ENCODE assay signal across 8 mouse cellular contexts in the genomic region with DNA sequence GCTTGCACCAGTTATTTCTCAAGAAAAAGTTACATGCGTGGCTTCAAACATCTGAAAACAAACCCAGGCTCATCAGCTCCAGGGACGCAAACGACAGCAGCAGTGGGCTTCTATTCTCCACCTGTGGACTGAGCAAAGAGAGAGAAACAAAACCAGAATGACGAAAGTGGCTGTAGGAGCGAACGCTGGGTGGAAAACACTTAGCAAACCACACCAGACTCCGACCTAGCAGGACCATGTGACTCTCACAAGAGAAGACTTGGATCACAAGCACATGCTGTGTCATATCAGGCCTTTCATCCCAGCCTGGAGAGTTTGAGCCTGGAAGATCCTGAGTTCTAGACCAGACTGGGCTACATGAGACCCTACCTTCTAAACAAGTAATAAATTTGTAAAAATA. TPM values are rescaled to one million over a fixed set of nuclear protein-coding genes. Genes with fewer than 3 reads are reported as not detected.
A peak's percentile ranks its signal among the peaks of the same experiment; 100 is the strongest.
DNase-seq lines count a peak whose midpoint lies in the region; ATAC-seq and TF ChIP-seq lines count a peak whose summit lies in the region.

No protein-coding gene starts in this region.

- no peaks in the 10 kb centered on the region for H3K27me3 ChIP-seq in heart, embryonic 10.5 days (ENCODE audit: insufficient read depth, poor library complexity, severe bottlenecking)
- no peaks in the 10 kb centered on the region for H3K27me3 ChIP-seq in lung, embryonic 14.5 days (ENCODE audit: insufficient read depth, low read length)
- H3K27me3 ChIP-seq in embryonic facial prominence, embryonic 13.5 days, result peaks cover 20% of the 10 kb centered on the region; the same call in 1 of the 2 replicates

- H3K4me2 ChIP-seq in lung, embryonic 14.5 days, result peak overlapping the region; percentile 55; the same call in 1 of the 2 replicates
- no peak overlapping the region for H3K4me2 ChIP-seq in embryonic facial prominence, embryonic 13.5 days

- no peak for ATAC-seq in lung, embryonic 14.5 days (ENCODE audit: insufficient read depth)
- no peak for ATAC-seq in embryonic facial prominence, embryonic 13.5 days (ENCODE audit: insufficient number of reproducible peaks, insufficient read depth, low FRiP score, low TSS enrichment, low read depth)

- no peaks in the 10 kb centered on the region for H3K9me3 ChIP-seq in heart, embryonic 10.5 days
- no peaks in the 10 kb centered on the region for H3K9me3 ChIP-seq in lung, embryonic 14.5 days (ENCODE audit: low read depth, low read length)
- no peaks in the 10 kb centered on the region for H3K9me3 ChIP-seq in embryonic facial prominence, embryonic 13.5 days

- no peaks in the 10 kb centered on the region for H3K36me3 ChIP-seq in heart, embryonic 10.5 days
- no peaks in the 10 kb centered on the region for H3K36me3 ChIP-seq in lung, embryonic 14.5 days (ENCODE audit: insufficient read depth)
- no peaks in the 10 kb centered on the region for H3K36me3 ChIP-seq in embryonic facial prominence, embryonic 13.5 days

- H3K27ac ChIP-seq in heart, embryonic 10.5 days, result peak overlapping the region; percentile 86
- peak overlapping the region; percentile 98 for H3K27ac ChIP-seq in lung, embryonic 14.5 days (ENCODE audit: low read depth)
- peak overlapping the region; percentile 87; the same call in 1 of the 2 replicates for H3K27ac ChIP-seq in embryonic facial prominence, embryonic 13.5 days

- H3K4me1 ChIP-seq in heart, embryonic 10.5 days, result peaks cover 43% of the 10 kb centered on the region
- H3K4me1 ChIP-seq in lung, embryonic 14.5 days (ENCODE audit: insufficient read depth), result peaks cover 29% of the 10 kb centered on the region
- peaks cover 40% of the 10 kb centered on the region for H3K4me1 ChIP-seq in embryonic facial prominence, embryonic 13.5 days

- H3K9ac ChIP-seq in lung, embryonic 14.5 days, result no peak overlapping the region
- no peak overlapping the region for H3K9ac ChIP-seq in embryonic facial prominence, embryonic 13.5 days

- no peak overlapping the region for H3K4me3 ChIP-seq in heart, embryonic 10.5 days
- no peak overlapping the region for H3K4me3 ChIP-seq in lung, embryonic 14.5 days (ENCODE audit: low read depth, low read length)
- H3K4me3 ChIP-seq in embryonic facial prominence, embryonic 13.5 days, result no peak overlapping the region

- no peak for DNase-seq in heart, embryonic 10.5 days (ENCODE audit: low spot score)
- no peak for DNase-seq in heart, adult 9 months (ENCODE audit: low spot score in 2 of 2)
- no peak for DNase-seq in lung, embryonic 14.5 days
- DNase-seq in lung, postnatal 25 days (ENCODE audit: low spot score), result no peak
- peak; percentile 85 for DNase-seq in naive thymus-derived CD4-positive, alpha-beta T cell, adult 2 months (ENCODE audit: low read depth)
- no peak for DNase-seq in left cerebral cortex, adult 8-10 months (ENCODE audit: low spot score in 2 of 2)
- DNase-seq in adrenal gland, postnatal 4 days (ENCODE audit: low spot score in 2 of 2), result no peak

- 67% methylated on average over 7 of the region's 7 CpGs for WGBS in heart, embryonic 10.5 days
- 62% methylated on average over 7 of the region's 7 CpGs for WGBS in lung, embryonic 14.5 days
- WGBS in embryonic facial prominence, embryonic 13.5 days, result 75% methylated on average over 7 of the region's 7 CpGs

- TF ChIP-seq CTCF in lung, embryonic 14.5 days (IDR thresholded peaks at IDR 0.05; ENCODE audit: low read depth), result no peak

RNA-seq across cellular contexts. Expression of gene Chd2, which starts 41.8 kb away (rescaled TPM):
- 43.6 and 46.0 TPM in 2 replicates for polyA plus RNA-seq in heart, embryonic 10.5 days (2016; fragmentation: Nextera tagmentation; extraction: Ambion mirVana)
- 58.7 and 62.1 TPM in 2 replicates for polyA plus RNA-seq in lung, embryonic 14.5 days (2014; fragmentation: Nextera tagmentation; extraction: Ambion mirVana)
- polyA plus RNA-seq in embryonic facial prominence, embryonic 13.5 days (2015; fragmentation: Nextera tagmentation; extraction: Ambion mirVana), result 62.3 and 65.6 TPM in 2 replicates
- total RNA-seq in left cerebral cortex, adult 8-10 months (2022), result 10 to 100 TPM; 45.2 to 57.4 (median 48.6) TPM
- 10 to 100 TPM; 63.5 to 69.1 TPM for total RNA-seq in adrenal gland, postnatal 4 days (2021)
